Mouse (Mus musculus): ENCODE data around the gene Acan. TPM values are rescaled to one million over a fixed set of nuclear protein-coding genes. Genes with fewer than 3 reads are reported as not detected.

The Acan gene
- polyA plus RNA-seq, 1 experiment: 2.0 TPM

- Histone ChIP-seq H3K4me1 (replicated peaks; ENCODE audit: control insufficient read depth, insufficient read depth, low read length) (peaks cover 5% of the 10 kb centered on the region; the same call in 1 of the 2 replicates), H3K36me3 (ENCODE audit: control insufficient read depth, insufficient read depth, low read length) (no peaks in the 10 kb centered on the region), H3K27ac (ENCODE audit: control insufficient read depth, insufficient read depth, low read length) (no peak overlapping the region), H3K27me3 (ENCODE audit: control insufficient read depth, insufficient read depth, low read length) (peaks cover 5% of the 10 kb centered on the region; the same call in 1 of the 2 replicates), H3K4me3 (ENCODE audit: control insufficient read depth, insufficient read depth, low read length) (peak overlapping the region; percentile 39)
- DNase-seq: no peak
- 6% methylated on average over 65 of the region's 66 CpGs for WGBS
- TF ChIP-seq POLR2A (IDR thresholded peaks at IDR 0.05; ENCODE audit: control insufficient read depth, extremely low read depth, insufficient read depth, low read length, poor library complexity): no peak
- no peak for TF ChIP-seq CTCF (IDR thresholded peaks at IDR 0.05; ENCODE audit: borderline replicate concordance, control insufficient read depth, extremely low read depth, insufficient read depth, low read length, poor library complexity)
Observed at GRCm38 (mm10) chr7:79052521-79053382, 531 bp upstream of the Acan start.

- H3K36me3 ChIP-seq (ENCODE audit: control insufficient read depth, insufficient read depth, low read length): no peaks in the 10 kb centered on the region
- peaks cover 5% of the 10 kb centered on the region; the same call in 1 of the 2 replicates for H3K27me3 ChIP-seq (ENCODE audit: control insufficient read depth, insufficient read depth, low read length)
- H3K4me3 ChIP-seq (ENCODE audit: control insufficient read depth, insufficient read depth, low read length): no peak overlapping the region
- no peak for DNase-seq
- 26% methylated on average over 13 of the region's 13 CpGs for WGBS
- TF ChIP-seq POLR2A (IDR thresholded peaks at IDR 0.05; ENCODE audit: control insufficient read depth, extremely low read depth, insufficient read depth, low read length, poor library complexity): no peak
- no peak for TF ChIP-seq CTCF (IDR thresholded peaks at IDR 0.05; ENCODE audit: borderline replicate concordance, control insufficient read depth, extremely low read depth, insufficient read depth, low read length, poor library complexity)
- peaks cover 5% of the 10 kb centered on the region; the same call in 1 of the 2 replicates for H3K4me1 ChIP-seq (replicated peaks; ENCODE audit: control insufficient read depth, insufficient read depth, low read length)
- H3K27ac ChIP-seq (ENCODE audit: control insufficient read depth, insufficient read depth, low read length): no peak overlapping the region
Observed at GRCm38 (mm10) chr7:79054111-79054510, 828 bp downstream of the Acan start.

- DNase-seq: peak; percentile 16
- Histone ChIP-seq H3K27me3 (ENCODE audit: control insufficient read depth, insufficient read depth, low read length) (no peaks in the 10 kb centered on the region; the same call in 1 of the 2 replicates), H3K4me3 (ENCODE audit: control insufficient read depth, insufficient read depth, low read length) (no peak overlapping the region), H3K36me3 (ENCODE audit: control insufficient read depth, insufficient read depth, low read length) (no peaks in the 10 kb centered on the region), H3K27ac (ENCODE audit: control insufficient read depth, insufficient read depth, low read length) (no peak overlapping the region), H3K4me1 (replicated peaks; ENCODE audit: control insufficient read depth, insufficient read depth, low read length) (peaks cover 5% of the 10 kb centered on the region; the same call in 1 of the 2 replicates)
- TF ChIP-seq POLR2A (IDR thresholded peaks at IDR 0.05; ENCODE audit: control insufficient read depth, extremely low read depth, insufficient read depth, low read length, poor library complexity) (no peak), CTCF (IDR thresholded peaks at IDR 0.05; ENCODE audit: borderline replicate concordance, control insufficient read depth, extremely low read depth, insufficient read depth, low read length, poor library complexity) (no peak)
- WGBS: 33% methylated on average over 2 of the region's 2 CpGs
Observed at GRCm38 (mm10) chr7:79058546-79058945, 5.3 kb downstream of the Acan start.

DNA sequence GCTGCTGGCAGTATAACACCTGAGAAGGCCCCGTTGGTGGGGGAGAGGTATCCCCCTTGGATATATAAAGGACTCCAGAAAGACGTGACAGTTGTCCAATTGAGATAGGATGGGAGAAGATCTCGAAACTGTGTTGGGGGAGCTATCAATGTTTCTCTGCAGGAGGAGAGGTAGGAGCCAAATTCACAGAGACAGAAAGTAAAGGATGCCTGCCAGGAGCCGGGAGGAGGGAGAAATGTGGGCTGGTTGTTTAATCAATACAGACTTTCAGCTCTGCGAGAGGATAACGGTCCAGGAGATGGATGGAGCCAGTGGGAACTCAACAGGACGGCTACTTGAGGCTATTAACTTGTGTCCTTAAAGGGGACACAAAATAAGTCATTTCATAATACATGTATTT is 14.2 kb downstream of the Acan start:
- no peaks in the 10 kb centered on the region for H3K27me3 ChIP-seq (ENCODE audit: control insufficient read depth, insufficient read depth, low read length)
- no peak for DNase-seq
- 76% methylated on average over 7 of the region's 7 CpGs for WGBS

DNA sequence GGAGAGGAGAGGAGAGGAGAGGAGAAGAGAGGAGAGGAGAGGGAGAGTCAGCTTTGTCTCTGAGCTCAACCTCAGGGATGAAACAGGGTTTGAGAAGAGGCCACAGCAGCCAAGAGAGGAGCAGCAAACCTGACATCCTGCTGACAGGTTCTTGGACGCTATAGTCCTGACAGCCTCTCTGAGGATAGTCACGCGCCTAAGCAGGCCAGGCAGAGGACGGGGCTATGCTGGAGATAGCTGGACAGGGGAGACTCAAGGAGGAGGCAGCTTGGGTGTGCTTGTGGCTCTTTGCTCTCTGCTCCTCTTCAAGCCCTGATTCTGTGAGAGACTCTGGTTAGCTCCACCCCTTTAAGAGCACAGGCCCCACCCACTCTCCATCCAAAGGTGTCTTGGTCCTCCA is 14.9 kb downstream of the Acan start:
- Histone ChIP-seq H3K4me3 (ENCODE audit: control insufficient read depth, insufficient read depth, low read length) (no peak overlapping the region), H3K27me3 (ENCODE audit: control insufficient read depth, insufficient read depth, low read length) (no peaks in the 10 kb centered on the region), H3K4me1 (replicated peaks; ENCODE audit: control insufficient read depth, insufficient read depth, low read length) (no peaks in the 10 kb centered on the region), H3K27ac (ENCODE audit: control insufficient read depth, insufficient read depth, low read length) (no peak overlapping the region), H3K36me3 (ENCODE audit: control insufficient read depth, insufficient read depth, low read length) (no peaks in the 10 kb centered on the region)
- 77% methylated on average over 4 of the region's 4 CpGs for WGBS
- no peak for DNase-seq
- TF ChIP-seq CTCF (IDR thresholded peaks at IDR 0.05; ENCODE audit: borderline replicate concordance, control insufficient read depth, extremely low read depth, insufficient read depth, low read length, poor library complexity): no peak
- no peak for TF ChIP-seq POLR2A (IDR thresholded peaks at IDR 0.05; ENCODE audit: control insufficient read depth, extremely low read depth, insufficient read depth, low read length, poor library complexity)

More for the DNA sequence above, 14.2 kb downstream of the Acan start:
- no peak overlapping the region for H3K4me3 ChIP-seq (ENCODE audit: control insufficient read depth, insufficient read depth, low read length)
- H3K36me3 ChIP-seq (ENCODE audit: control insufficient read depth, insufficient read depth, low read length): no peaks in the 10 kb centered on the region
- TF ChIP-seq POLR2A (IDR thresholded peaks at IDR 0.05; ENCODE audit: control insufficient read depth, extremely low read depth, insufficient read depth, low read length, poor library complexity) (no peak), CTCF (IDR thresholded peaks at IDR 0.05; ENCODE audit: borderline replicate concordance, control insufficient read depth, extremely low read depth, insufficient read depth, low read length, poor library complexity) (no peak)
- no peak overlapping the region for H3K27ac ChIP-seq (ENCODE audit: control insufficient read depth, insufficient read depth, low read length)
- H3K4me1 ChIP-seq (replicated peaks; ENCODE audit: control insufficient read depth, insufficient read depth, low read length): no peaks in the 10 kb centered on the region

DNA sequence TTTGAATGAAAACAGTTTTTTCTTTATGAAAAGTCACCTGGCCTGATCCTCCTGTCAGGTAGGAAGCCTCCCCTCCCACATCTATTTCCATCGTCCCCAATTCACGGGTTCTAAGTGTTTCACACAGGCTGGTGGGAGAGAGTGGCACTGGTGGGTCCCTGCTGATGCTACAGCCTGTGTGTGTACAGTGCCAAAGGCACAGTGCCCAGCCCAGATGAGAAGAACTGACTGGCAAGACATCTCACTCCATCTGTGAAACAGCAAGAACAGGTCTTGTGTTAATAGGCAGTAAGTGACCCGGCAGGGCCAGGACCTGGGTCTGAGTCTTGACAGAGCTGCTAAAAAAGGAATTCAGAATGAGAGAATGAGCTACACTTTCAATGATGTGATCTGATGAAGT is 25.9 kb downstream of the Acan start:
- no peaks in the 10 kb centered on the region for H3K36me3 ChIP-seq (ENCODE audit: control insufficient read depth, insufficient read depth, low read length)
- no peak for DNase-seq
- no peak overlapping the region for H3K27ac ChIP-seq (ENCODE audit: control insufficient read depth, insufficient read depth, low read length)
- H3K4me1 ChIP-seq (replicated peaks; ENCODE audit: control insufficient read depth, insufficient read depth, low read length): no peaks in the 10 kb centered on the region
- H3K27me3 ChIP-seq (ENCODE audit: control insufficient read depth, insufficient read depth, low read length): no peaks in the 10 kb centered on the region
- 60% methylated on average over 3 of the region's 3 CpGs for WGBS
- TF ChIP-seq POLR2A (IDR thresholded peaks at IDR 0.05; ENCODE audit: control insufficient read depth, extremely low read depth, insufficient read depth, low read length, poor library complexity) (no peak), CTCF (IDR thresholded peaks at IDR 0.05; ENCODE audit: borderline replicate concordance, control insufficient read depth, extremely low read depth, insufficient read depth, low read length, poor library complexity) (no peak)
- H3K4me3 ChIP-seq (ENCODE audit: control insufficient read depth, insufficient read depth, low read length): no peak overlapping the region

Data from thymus, adult 2 months (tissue).